ENCODE assay signal across 13 mouse cellular contexts in genomic region chr2:173456083-173456482, GRCm38 (mm10).
DNase-seq lines count a peak whose midpoint lies in the region; ATAC-seq and TF ChIP-seq lines count a peak whose summit lies in the region.
"Had no signal": no experiment of that assay in that cellular context is flagged by ENCODE, and none has a peak within 500 bp of the region (broad histone marks: within the 10 kb centered on the region; RNA-seq: fewer than 3 reads in every experiment).

No protein-coding gene starts in this region.

- no peak overlapping the region for H3K4me2 ChIP-seq in hindbrain, postnatal 0 days (ENCODE audit: low read depth, low read length)
- H3K4me2 ChIP-seq in hindbrain, embryonic 16.5 days (ENCODE audit: low read length) = no peak overlapping the region
- H3K4me2 ChIP-seq: embryonic facial prominence, embryonic 13.5 days; lung, embryonic 15.5 days; midbrain, embryonic 13.5 days had no signal

- H3K27me3 ChIP-seq in hindbrain, postnatal 0 days (ENCODE audit: insufficient read depth, low read length) = no peaks in the 10 kb centered on the region
- H3K27me3 ChIP-seq in hindbrain, embryonic 16.5 days (replicated peaks; ENCODE audit: control insufficient read depth, insufficient read depth, low read length) = no peaks in the 10 kb centered on the region
- H3K27me3 ChIP-seq: embryonic facial prominence, embryonic 13.5 days; lung, embryonic 15.5 days; midbrain, embryonic 13.5 days had no signal

- no peaks in the 10 kb centered on the region for H3K9me3 ChIP-seq in hindbrain, postnatal 0 days (ENCODE audit: low read length)
- no peaks in the 10 kb centered on the region for H3K9me3 ChIP-seq in hindbrain, embryonic 16.5 days (ENCODE audit: control insufficient read depth, low read length)
- H3K9me3 ChIP-seq: lung, embryonic 15.5 days had no signal

- DNase-seq in hindbrain, postnatal 0 days (ENCODE audit: low spot score) = no peak
- DNase-seq in spleen, postnatal 14 days (ENCODE audit: low spot score in 2 of 2) = peak; percentile 0 to 4
- no peak for DNase-seq in spleen, postnatal 4 days (ENCODE audit: low spot score in 2 of 2)
- DNase-seq in brain, embryonic 14.5 days (ENCODE audit: low read depth) = no peak
- DNase-seq in yolk sac, embryonic 10.5 days (ENCODE audit: low spot score) = no peak
- no peak for DNase-seq in layer of hippocampus, adult 11-12 months (ENCODE audit: low spot score)
- DNase-seq: cerebellum, adult 9-11 months; heart, postnatal 10 days; kidney, adult 9 months had no signal

- 85% methylated on average over 7 of the region's 7 CpGs for WGBS in hindbrain, postnatal 0 days
- WGBS in hindbrain, embryonic 16.5 days = 80% methylated on average over 7 of the region's 7 CpGs

- no peaks in the 10 kb centered on the region for H3K4me1 ChIP-seq in hindbrain, postnatal 0 days (ENCODE audit: insufficient read depth, low read length)
- H3K4me1 ChIP-seq in hindbrain, embryonic 16.5 days (ENCODE audit: control insufficient read depth, insufficient read depth, low read depth, low read length) = no peaks in the 10 kb centered on the region
- H3K4me1 ChIP-seq: midbrain, embryonic 13.5 days had no signal

- TF ChIP-seq CTCF in hindbrain, postnatal 0 days (IDR thresholded peaks at IDR 0.05; ENCODE audit: low read depth) = peak; percentile 22; the same call in 1 of the 2 replicates
- peak; percentile 38; the same call in 1 of the 2 replicates for TF ChIP-seq CTCF in brain, embryonic 14.5 days (IDR thresholded peaks at IDR 0.05; ENCODE audit: borderline replicate concordance, extremely low read depth, insufficient read depth, insufficient read length)

- TF ChIP-seq POLR2A in brain, embryonic 14.5 days (IDR thresholded peaks at IDR 0.05; ENCODE audit: borderline replicate concordance, extremely low read depth, insufficient read depth, insufficient read length, poor library complexity, severe bottlenecking) = no peak

- no peaks in the 10 kb centered on the region for H3K36me3 ChIP-seq in hindbrain, postnatal 0 days (ENCODE audit: insufficient read depth, low read length)
- no peaks in the 10 kb centered on the region for H3K36me3 ChIP-seq in hindbrain, embryonic 16.5 days (ENCODE audit: control insufficient read depth, insufficient read depth, low read length)
- H3K36me3 ChIP-seq: embryonic facial prominence, embryonic 13.5 days; lung, embryonic 15.5 days; midbrain, embryonic 13.5 days had no signal

- no peak overlapping the region for H3K9ac ChIP-seq in hindbrain, postnatal 0 days (replicated peaks; ENCODE audit: low read length)
- no peak overlapping the region for H3K9ac ChIP-seq in hindbrain, embryonic 16.5 days (ENCODE audit: low read depth, low read length)
- H3K9ac ChIP-seq: embryonic facial prominence, embryonic 13.5 days; lung, embryonic 15.5 days; midbrain, embryonic 13.5 days had no signal

- ATAC-seq in hindbrain, postnatal 0 days = no peak
- no peak for ATAC-seq in hindbrain, embryonic 16.5 days
- ATAC-seq: midbrain, embryonic 13.5 days had no signal

- no peak overlapping the region for H3K27ac ChIP-seq in hindbrain, postnatal 0 days
- H3K27ac ChIP-seq in hindbrain, embryonic 16.5 days (ENCODE audit: low read depth, low read length) = no peak overlapping the region
- H3K27ac ChIP-seq: embryonic facial prominence, embryonic 13.5 days; lung, embryonic 15.5 days; midbrain, embryonic 13.5 days had no signal

- no peak overlapping the region for H3K4me3 ChIP-seq in hindbrain, postnatal 0 days (ENCODE audit: low read length)
- no peak overlapping the region for H3K4me3 ChIP-seq in hindbrain, embryonic 16.5 days (ENCODE audit: low read length)
- H3K4me3 ChIP-seq: embryonic facial prominence, embryonic 13.5 days; lung, embryonic 15.5 days; midbrain, embryonic 13.5 days had no signal

Comparison
In these comparisons a context has a peak if more than half of its experiments do, and no peak if none do; other contexts are left out.
1. DNase-seq: peak in spleen, postnatal 14 days (2 of 2); none in hindbrain, postnatal 0 days (single experiment), spleen, postnatal 4 days (0 of 2), brain, embryonic 14.5 days (single experiment), yolk sac, embryonic 10.5 days (single experiment) and layer of hippocampus, adult 11-12 months (single experiment).